In the genomic region with DNA sequence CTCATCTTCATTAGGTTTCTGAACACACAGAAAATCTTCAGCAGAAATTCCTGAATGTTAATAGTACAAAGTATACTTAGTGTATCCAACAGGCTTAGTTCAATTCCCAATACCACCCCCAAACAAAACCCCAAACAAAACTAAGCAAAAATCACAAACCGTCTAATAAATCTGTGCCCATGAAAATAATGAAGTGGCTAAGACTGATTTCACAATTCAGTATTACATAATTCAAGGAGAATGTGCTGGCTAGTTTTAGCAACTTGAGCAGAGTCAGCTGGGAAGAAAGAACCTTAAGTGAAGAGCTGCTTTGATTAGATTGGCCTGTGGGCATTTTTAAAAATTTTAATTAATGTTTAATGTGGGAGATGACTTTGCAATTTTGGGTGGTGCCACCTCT, we compare ENCODE assay signal across 26 mouse cellular contexts.
DNase-seq lines count a peak whose midpoint lies in the region; ATAC-seq and TF ChIP-seq lines count a peak whose summit lies in the region.
"Had no signal": no experiment of that assay in that cellular context is flagged by ENCODE, and none has a peak within 500 bp of the region (broad histone marks: within the 10 kb centered on the region; RNA-seq: fewer than 3 reads in every experiment).

No protein-coding gene starts in this region.

- H3K4me3 ChIP-seq in kidney, adult 2 months (ENCODE audit: insufficient read depth, low read depth, low read length), result no peak overlapping the region
- H3K4me3 ChIP-seq in midbrain, postnatal 0 days (ENCODE audit: low read depth, low read length), result no peak overlapping the region
- no peak overlapping the region for H3K4me3 ChIP-seq in midbrain, embryonic 14.5 days (replicated peaks; ENCODE audit: low read depth, low read length)
- no peak overlapping the region for H3K4me3 ChIP-seq in bone marrow macrophage, adult 2 months (ENCODE audit: insufficient read depth, low read length)
- H3K4me3 ChIP-seq in hindbrain, embryonic 16.5 days (ENCODE audit: low read length), result no peak overlapping the region
- H3K4me3 ChIP-seq: embryonic facial prominence, embryonic 13.5 days; erythroblast, embryonic 14.5 days; hindbrain, embryonic 12.5 days; kidney, embryonic 15.5 days; layer of hippocampus, adult 2 months; liver, embryonic 12.5 days; midbrain, embryonic 10.5 days had no signal

- H3K4me2 ChIP-seq in midbrain, postnatal 0 days (ENCODE audit: low read depth, low read length, poor library complexity, severe bottlenecking), result no peak overlapping the region
- H3K4me2 ChIP-seq in midbrain, embryonic 14.5 days (ENCODE audit: low read length), result no peak overlapping the region
- no peak overlapping the region for H3K4me2 ChIP-seq in hindbrain, embryonic 16.5 days (ENCODE audit: low read length)
- H3K4me2 ChIP-seq: embryonic facial prominence, embryonic 13.5 days; hindbrain, embryonic 12.5 days; kidney, embryonic 15.5 days; liver, embryonic 12.5 days had no signal

- TF ChIP-seq POLR2A in kidney, adult 2 months (IDR thresholded peaks at IDR 0.05; ENCODE audit: low read depth, low read length), result no peak
- no peak for TF ChIP-seq POLR2A in bone marrow macrophage, adult 2 months (IDR thresholded peaks at IDR 0.05; ENCODE audit: borderline replicate concordance, low read depth, low read length)

- no peak for TF ChIP-seq CTCF in kidney, adult 2 months (conservative IDR thresholded peaks at IDR 0.05; ENCODE audit: insufficient read depth, insufficient read length, low read depth, low read length)
- 0 out of 2 replicates have a peak, but pooled peaks have one; percentile 15 for TF ChIP-seq CTCF in midbrain, postnatal 0 days (IDR thresholded peaks at IDR 0.05)
- no peak for TF ChIP-seq CTCF in bone marrow macrophage, adult 2 months (IDR thresholded peaks at IDR 0.05; ENCODE audit: low read depth, low read length)

- no peaks in the 10 kb centered on the region for H3K27me3 ChIP-seq in kidney, adult 2 months (replicated peaks; ENCODE audit: control insufficient read depth, insufficient read depth, low read length)
- H3K27me3 ChIP-seq in midbrain, postnatal 0 days (ENCODE audit: insufficient read depth, low read length), result no peaks in the 10 kb centered on the region
- no peaks in the 10 kb centered on the region for H3K27me3 ChIP-seq in midbrain, embryonic 14.5 days (ENCODE audit: control insufficient read depth, insufficient read depth, low read length)
- H3K27me3 ChIP-seq in hindbrain, embryonic 16.5 days (replicated peaks; ENCODE audit: control insufficient read depth, insufficient read depth, low read length), result no peaks in the 10 kb centered on the region
- H3K27me3 ChIP-seq: embryonic facial prominence, embryonic 13.5 days; hindbrain, embryonic 12.5 days; kidney, embryonic 15.5 days; liver, embryonic 12.5 days had no signal

- DNase-seq in kidney, adult 2 months, result peak; percentile 5
- no peak for DNase-seq in kidney, postnatal 10 days
- peak; percentile 2 for DNase-seq in midbrain, postnatal 0 days (ENCODE audit: low spot score)
- DNase-seq in midbrain, embryonic 14.5 days, result no peak
- DNase-seq in cerebellum, adult 9-11 months, result no peak
- DNase-seq: adrenal gland, postnatal 14 days; cerebellum, adult 11-12 months; cerebellum, postnatal 10 days; gastrocnemius, postnatal 10 days; kidney, adult 11 months; kidney, postnatal 36 days; left cerebral cortex, postnatal 4 days; liver, postnatal 0 days; thymus, adult 2 months; thymus, postnatal 36 days had no signal

- ATAC-seq in midbrain, postnatal 0 days (ENCODE audit: low FRiP score), result no peak
- no peak for ATAC-seq in midbrain, embryonic 14.5 days (ENCODE audit: low FRiP score, low TSS enrichment)
- no peak for ATAC-seq in hindbrain, embryonic 16.5 days
- ATAC-seq: forebrain, embryonic 16.5 days; liver, embryonic 12.5 days; liver, postnatal 0 days; Patski had no signal

- no peaks in the 10 kb centered on the region for H3K36me3 ChIP-seq in kidney, adult 2 months (ENCODE audit: control insufficient read depth, insufficient read depth, low read length)
- H3K36me3 ChIP-seq in midbrain, postnatal 0 days (ENCODE audit: insufficient read depth, low read length), result peaks cover 20% of the 10 kb centered on the region
- peaks cover 34% of the 10 kb centered on the region for H3K36me3 ChIP-seq in midbrain, embryonic 14.5 days (ENCODE audit: control insufficient read depth, insufficient read depth, low read length)
- H3K36me3 ChIP-seq in hindbrain, embryonic 16.5 days (ENCODE audit: control insufficient read depth, insufficient read depth, low read length), result peaks cover 30% of the 10 kb centered on the region
- H3K36me3 ChIP-seq: embryonic facial prominence, embryonic 13.5 days; kidney, embryonic 15.5 days; liver, embryonic 12.5 days; midbrain, embryonic 10.5 days had no signal

- no peaks in the 10 kb centered on the region for H3K4me1 ChIP-seq in kidney, adult 2 months (ENCODE audit: control insufficient read depth, insufficient read depth, low read length)
- H3K4me1 ChIP-seq in midbrain, postnatal 0 days (ENCODE audit: insufficient read depth, low read length), result no peaks in the 10 kb centered on the region
- no peaks in the 10 kb centered on the region for H3K4me1 ChIP-seq in midbrain, embryonic 14.5 days (ENCODE audit: control insufficient read depth, insufficient read depth, low read length)
- peaks cover 19% of the 10 kb centered on the region for H3K4me1 ChIP-seq in bone marrow macrophage, adult 2 months (ENCODE audit: control insufficient read depth, insufficient read depth, low read length)
- H3K4me1 ChIP-seq in hindbrain, embryonic 16.5 days (ENCODE audit: control insufficient read depth, insufficient read depth, low read depth, low read length), result no peaks in the 10 kb centered on the region
- H3K4me1 ChIP-seq: embryonic facial prominence, embryonic 13.5 days; hindbrain, embryonic 12.5 days; kidney, embryonic 15.5 days; liver, embryonic 12.5 days; midbrain, embryonic 10.5 days had no signal

- H3K27ac ChIP-seq in kidney, adult 2 months (ENCODE audit: insufficient read depth, low read depth, low read length), result no peak overlapping the region
- H3K27ac ChIP-seq in midbrain, postnatal 0 days (ENCODE audit: low read depth, low read length), result no peak overlapping the region
- H3K27ac ChIP-seq in midbrain, embryonic 14.5 days (replicated peaks; ENCODE audit: low read depth, low read length), result no peak overlapping the region
- peak overlapping the region; percentile 69 for H3K27ac ChIP-seq in bone marrow macrophage, adult 2 months (ENCODE audit: insufficient read depth, low read depth, low read length)
- H3K27ac ChIP-seq in hindbrain, embryonic 16.5 days (ENCODE audit: low read depth, low read length), result no peak overlapping the region
- H3K27ac ChIP-seq: embryonic facial prominence, embryonic 13.5 days; hindbrain, embryonic 12.5 days; kidney, embryonic 15.5 days; layer of hippocampus, adult 2 months; liver, embryonic 12.5 days; midbrain, embryonic 10.5 days had no signal

- H3K9me3 ChIP-seq in midbrain, postnatal 0 days (ENCODE audit: low read length), result no peaks in the 10 kb centered on the region
- H3K9me3 ChIP-seq in midbrain, embryonic 14.5 days (ENCODE audit: control insufficient read depth, low read length), result no peaks in the 10 kb centered on the region
- H3K9me3 ChIP-seq in hindbrain, embryonic 16.5 days (ENCODE audit: control insufficient read depth, low read length), result no peaks in the 10 kb centered on the region
- H3K9me3 ChIP-seq: embryonic facial prominence, embryonic 13.5 days; hindbrain, embryonic 12.5 days; kidney, embryonic 15.5 days; liver, embryonic 12.5 days; midbrain, embryonic 10.5 days had no signal

- H3K9ac ChIP-seq in midbrain, postnatal 0 days (replicated peaks; ENCODE audit: low read length, poor library complexity, severe bottlenecking), result no peak overlapping the region
- no peak overlapping the region for H3K9ac ChIP-seq in midbrain, embryonic 14.5 days (replicated peaks; ENCODE audit: low read length)
- H3K9ac ChIP-seq in hindbrain, embryonic 16.5 days (ENCODE audit: low read depth, low read length), result no peak overlapping the region
- H3K9ac ChIP-seq: embryonic facial prominence, embryonic 13.5 days; hindbrain, embryonic 12.5 days; kidney, embryonic 15.5 days; liver, embryonic 12.5 days; liver, postnatal 0 days had no signal

- 79% methylated on average over 1 of the region's 1 CpGs for WGBS in kidney, adult 2 months
- 86% methylated on average over 1 of the region's 1 CpGs for WGBS in midbrain, postnatal 0 days
- 100% methylated on average over 1 of the region's 1 CpGs for WGBS in midbrain, embryonic 14.5 days
- 90% methylated on average over 1 of the region's 1 CpGs for WGBS in hindbrain, embryonic 16.5 days

Comparison
In these comparisons a context has a peak if more than half of its experiments do, and no peak if none do; other contexts are left out.
1. DNase-seq: peak in kidney, adult 2 months (single experiment) and midbrain, postnatal 0 days (single experiment); none in kidney, postnatal 10 days (single experiment), midbrain, embryonic 14.5 days (single experiment) and cerebellum, adult 9-11 months (single experiment).